In the genomic region with DNA sequence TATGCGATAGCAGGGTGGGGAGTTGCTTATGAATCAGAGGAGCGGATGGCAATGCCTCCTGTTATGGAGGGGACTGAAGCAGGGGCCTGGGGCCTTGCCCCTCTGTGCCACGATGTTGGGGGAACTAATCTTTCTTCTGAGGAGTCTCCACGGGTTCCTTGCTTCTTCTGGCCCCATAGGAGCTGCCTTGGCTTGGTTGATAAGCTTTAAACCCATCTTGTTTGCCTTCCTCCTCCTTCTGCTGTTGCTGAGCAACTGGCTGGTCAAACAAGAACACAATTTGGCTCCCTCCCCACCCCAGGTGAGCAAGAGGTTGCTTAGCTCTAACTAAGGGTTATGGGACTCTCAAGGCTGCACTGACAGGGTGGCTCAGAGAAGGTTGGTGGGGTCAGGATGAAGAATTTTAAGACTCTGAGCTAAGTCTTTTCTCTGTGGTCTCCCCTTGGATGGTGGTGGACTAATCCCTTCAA, we compare ENCODE assay signal across 28 mouse cellular contexts. TPM values are rescaled to one million over a fixed set of nuclear protein-coding genes. Genes with fewer than 3 reads are reported as not detected.
"Had no signal": no experiment of that assay in that cellular context is flagged by ENCODE, and none has a peak within 500 bp of the region (broad histone marks: within the 10 kb centered on the region; RNA-seq: fewer than 3 reads in every experiment).

TSS of gene Tex46 (plus strand) at position 51 of the 470 bp plus-strand sequence.

- H3K36me3 ChIP-seq: kidney, embryonic 15.5 days; limb, embryonic 10.5 days; limb, embryonic 13.5 days; liver, embryonic 12.5 days; liver, embryonic 15.5 days had no signal

- H3K4me1 ChIP-seq: kidney, embryonic 15.5 days; limb, embryonic 10.5 days; limb, embryonic 13.5 days; liver, embryonic 12.5 days; liver, embryonic 15.5 days had no signal

- H3K27ac ChIP-seq: hindbrain, embryonic 14.5 days; hindbrain, postnatal 0 days; kidney, embryonic 15.5 days; limb, embryonic 10.5 days; limb, embryonic 13.5 days; liver, embryonic 12.5 days; liver, embryonic 15.5 days; macrophage had no signal

- H3K4me3 ChIP-seq: kidney, embryonic 15.5 days; limb, embryonic 10.5 days; limb, embryonic 13.5 days; liver, embryonic 12.5 days; liver, embryonic 15.5 days had no signal

- H3K9ac ChIP-seq: hindbrain, embryonic 14.5 days; kidney, embryonic 15.5 days; limb, embryonic 13.5 days; liver, embryonic 12.5 days; liver, embryonic 15.5 days; lung, embryonic 14.5 days had no signal

- ATAC-seq: hindbrain, postnatal 0 days; inflammation-experienced regulatory T-cells, adult 6 months; liver, embryonic 12.5 days had no signal

- H3K27me3 ChIP-seq: kidney, embryonic 15.5 days; limb, embryonic 13.5 days; liver, embryonic 12.5 days; liver, embryonic 15.5 days had no signal

- H3K4me2 ChIP-seq: hindbrain, embryonic 14.5 days; kidney, embryonic 15.5 days; limb, embryonic 13.5 days; liver, embryonic 12.5 days; liver, embryonic 15.5 days; lung, embryonic 14.5 days had no signal

- DNase-seq: kidney, adult 11 months; kidney, adult 8-10 months; kidney, postnatal 10 days; kidney, postnatal 36 days; liver; lung, embryonic 14.5 days; midbrain, embryonic 14.5 days; thymus, adult 2 months; thymus, postnatal 14 days; thymus, postnatal 4 days had no signal

- H3K9me3 ChIP-seq: kidney, embryonic 15.5 days; limb, embryonic 10.5 days; limb, embryonic 13.5 days; liver, embryonic 12.5 days; liver, embryonic 15.5 days had no signal

RNA-seq across cellular contexts. Expression of gene Tex46, which starts in this region (rescaled TPM):
- total RNA-seq: hindbrain, postnatal 0 days; layer of hippocampus, adult 8-10 months; layer of hippocampus, postnatal 14 days; left cerebral cortex, adult 8-10 months; left cerebral cortex, postnatal 25 days; megakaryocyte, adult 5-6 weeks had no signal
- polyA plus RNA-seq: hindbrain, embryonic 14.5 days; hindbrain, postnatal 0 days; inflammation-experienced regulatory T-cells, adult 6 months; kidney, embryonic 15.5 days; limb, embryonic 10.5 days; limb, embryonic 13.5 days; liver, embryonic 12.5 days; liver, embryonic 15.5 days; lung, embryonic 14.5 days; macrophage; midbrain, embryonic 14.5 days; neural tube, embryonic 11.5 days; neural tube, embryonic 14.5 days; small intestine, adult 2 months; spleen, adult 2 months; thymus, adult 2 months had no signal
